Mouse (Mus musculus): ENCODE results near the gene Ccl11.

Ccl11 gene

DNA sequence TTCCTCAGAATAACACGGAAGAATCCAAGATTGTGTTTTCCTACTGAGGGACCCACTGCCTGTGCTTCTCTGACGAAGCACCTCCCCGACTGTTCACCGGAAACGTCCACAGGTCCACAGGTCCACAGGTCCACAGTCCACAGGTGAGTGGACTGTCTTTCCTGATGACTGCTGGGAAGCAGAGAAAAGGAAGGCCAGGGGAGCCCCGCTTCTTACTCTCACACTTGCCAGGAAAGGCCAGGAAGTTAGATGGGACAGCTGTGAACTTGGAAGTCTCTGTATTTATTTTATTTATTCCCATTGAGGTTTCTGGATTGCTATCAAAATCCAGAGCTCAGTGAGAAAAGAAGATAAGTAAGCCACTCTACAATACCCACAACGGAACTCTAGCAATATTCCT, 3.8 kb upstream of the Ccl11 start:
- no peak for DNase-seq

DNA sequence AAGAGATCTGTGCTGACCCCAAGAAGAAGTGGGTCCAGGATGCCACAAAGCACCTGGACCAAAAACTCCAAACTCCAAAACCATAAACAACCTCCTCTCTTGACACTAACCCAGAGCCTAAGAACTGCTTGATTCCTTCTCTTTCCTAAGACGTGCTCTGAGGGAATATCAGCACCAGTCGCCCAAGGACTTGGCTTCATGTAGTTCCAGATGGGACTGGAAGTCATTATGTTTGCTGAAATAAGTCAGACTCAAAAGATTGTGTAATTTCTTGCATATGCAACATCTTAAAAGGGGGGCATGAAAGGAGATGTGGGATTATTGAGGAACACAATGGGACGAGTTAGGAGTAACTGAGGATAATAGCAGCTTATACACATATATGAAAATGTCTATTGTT, 4.6 kb downstream of the Ccl11 start:
- no peak for DNase-seq

DNA sequence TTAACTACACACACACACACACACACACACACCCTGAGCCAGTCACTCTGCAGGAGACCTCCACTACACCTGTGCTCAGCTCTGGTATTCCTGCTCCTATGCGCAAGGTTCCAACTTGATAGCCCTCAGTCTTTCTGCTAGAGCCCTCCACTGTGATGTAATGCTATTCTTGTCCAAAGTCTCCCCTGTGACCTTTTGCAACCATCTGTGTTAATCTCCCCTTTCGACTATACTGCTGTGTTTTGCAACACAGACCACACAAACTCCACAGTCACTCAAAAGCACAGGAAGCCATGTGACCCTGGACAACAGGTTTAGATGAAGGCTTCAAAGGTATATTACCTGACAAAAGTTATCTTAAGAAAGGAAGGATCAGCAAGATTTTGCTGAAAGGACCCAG, 5.8 kb downstream of the Ccl11 start:
- no peak for DNase-seq

DNA sequence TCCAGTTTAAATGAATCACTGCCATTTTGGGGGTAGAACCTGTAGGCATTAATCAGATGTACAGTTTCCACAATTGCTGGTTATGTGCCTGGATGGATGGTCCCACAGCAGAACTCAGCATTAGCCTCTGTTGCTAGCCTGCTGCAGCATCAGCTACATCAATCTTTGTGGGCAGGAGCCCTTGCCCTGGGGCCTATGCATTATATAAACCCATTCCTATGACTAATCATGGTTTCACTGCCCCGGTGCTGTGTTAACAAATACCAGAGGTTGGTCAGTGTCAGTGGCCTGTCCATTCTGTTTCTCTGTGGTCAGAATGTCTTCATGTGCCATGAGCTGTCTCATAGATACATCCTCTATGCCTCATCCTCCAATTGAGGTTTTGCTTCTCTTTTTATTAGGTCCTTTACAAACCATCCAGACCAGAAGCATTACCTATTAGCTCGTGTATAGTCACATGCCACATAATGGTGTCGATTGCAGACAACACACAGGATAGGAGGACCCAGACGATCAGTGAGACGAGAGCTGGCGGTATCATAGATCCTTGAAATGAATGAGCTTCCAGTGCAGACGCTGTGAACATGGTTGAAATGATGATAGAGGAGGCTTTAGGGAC, 9.4 kb downstream of the Ccl11 start:
- no peak for DNase-seq

DNA sequence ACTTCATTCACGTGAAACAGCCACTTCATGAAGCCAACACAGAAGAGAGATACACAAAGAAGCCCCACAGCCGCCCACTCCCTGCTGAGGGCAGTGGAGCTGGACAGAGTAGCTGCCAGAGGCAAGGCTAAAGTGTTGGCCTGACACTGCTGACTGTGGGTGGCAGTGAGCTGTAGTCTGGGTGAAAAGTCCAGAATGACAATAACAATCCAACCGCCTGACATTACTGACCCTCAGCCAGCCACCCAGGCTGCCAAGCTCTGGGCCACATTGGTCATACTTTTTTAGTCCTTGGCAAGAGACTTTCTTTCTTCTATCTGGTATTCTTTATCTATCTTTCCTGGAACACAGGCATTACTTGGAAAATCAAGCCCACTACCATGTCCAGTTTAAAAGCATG, 13.5 kb downstream of the Ccl11 start:
- DNase-seq = no peak

DNA sequence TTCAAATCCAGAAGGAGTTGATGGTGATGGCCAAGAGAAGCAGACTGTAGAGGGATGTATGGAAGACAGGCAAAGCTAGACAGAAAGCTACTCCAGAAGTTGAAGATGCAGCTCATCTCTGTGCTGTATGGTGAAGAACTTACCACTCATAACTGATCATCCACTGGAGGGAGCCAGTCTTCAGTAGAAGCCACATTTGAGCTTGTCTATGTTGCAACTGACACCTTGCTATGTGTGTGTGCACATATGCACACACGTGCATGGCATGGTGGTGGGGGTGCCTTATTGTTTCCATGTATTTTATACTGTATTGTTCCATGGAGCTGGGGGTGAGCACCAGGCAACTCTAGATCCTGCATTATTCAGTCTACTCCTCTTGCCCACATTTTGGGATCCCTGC, 14.8 kb downstream of the Ccl11 start:
- no peak for DNase-seq

DNA sequence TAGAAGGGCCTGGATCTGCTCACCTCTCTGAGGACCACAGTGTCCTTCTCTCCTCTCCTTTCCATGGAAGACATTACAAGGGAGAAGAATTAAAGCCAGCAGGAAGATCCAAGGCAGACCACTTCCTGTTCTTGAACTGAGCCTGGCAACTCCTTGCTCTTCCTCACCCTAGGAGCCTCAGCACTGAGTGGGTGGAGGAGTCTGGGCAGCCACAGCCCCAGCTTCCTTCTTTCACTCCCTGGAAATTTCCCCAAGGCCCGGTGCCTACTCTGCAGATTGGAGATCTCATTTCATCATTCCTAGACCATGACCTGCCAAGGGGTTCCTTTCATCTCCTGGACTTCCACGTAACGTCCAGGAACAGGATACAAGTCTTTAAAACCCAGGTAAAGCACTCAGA, 15.4 kb downstream of the Ccl11 start:
- no peak for DNase-seq

DNA sequence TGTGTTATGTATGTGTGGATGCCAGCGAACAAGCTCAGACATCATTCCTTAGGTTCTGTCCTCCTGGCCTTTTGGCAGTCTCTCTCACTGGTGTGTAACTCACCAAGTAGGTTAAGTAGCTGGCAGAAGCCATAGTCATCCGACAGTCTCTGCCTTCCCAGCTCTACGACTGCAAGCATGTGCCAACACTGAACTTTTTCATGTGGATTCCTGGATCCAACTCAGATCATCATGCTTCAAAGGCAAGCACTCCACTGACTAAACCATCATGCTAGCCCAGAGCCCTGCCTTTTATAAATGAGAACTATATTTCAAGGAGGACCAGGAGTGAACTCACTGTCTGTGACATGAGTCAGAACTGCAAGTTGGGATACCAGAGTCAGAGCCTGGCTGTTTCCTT, 16.1 kb downstream of the Ccl11 start:
- DNase-seq = no peak

DNA sequence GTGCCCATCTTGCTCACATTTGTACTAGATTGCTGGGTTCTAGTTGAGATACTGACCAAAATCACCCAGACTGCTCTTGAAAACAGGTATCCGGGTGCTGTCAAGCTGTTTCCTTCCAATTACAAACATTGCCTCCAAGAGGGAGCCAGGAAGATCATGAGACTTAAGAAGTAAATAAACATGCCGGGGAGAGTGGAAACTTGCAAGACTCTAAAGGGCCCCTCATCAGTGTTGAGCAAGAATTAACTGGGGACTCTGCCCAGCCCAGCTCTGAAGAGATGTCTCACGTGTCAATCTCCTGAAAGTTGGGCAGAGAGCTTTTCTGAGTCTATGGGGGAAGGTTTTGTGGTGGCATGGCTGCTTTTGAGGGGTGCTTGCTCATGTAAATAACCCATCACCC, 19.4 kb downstream of the Ccl11 start:
- DNase-seq = no peak

DNA sequence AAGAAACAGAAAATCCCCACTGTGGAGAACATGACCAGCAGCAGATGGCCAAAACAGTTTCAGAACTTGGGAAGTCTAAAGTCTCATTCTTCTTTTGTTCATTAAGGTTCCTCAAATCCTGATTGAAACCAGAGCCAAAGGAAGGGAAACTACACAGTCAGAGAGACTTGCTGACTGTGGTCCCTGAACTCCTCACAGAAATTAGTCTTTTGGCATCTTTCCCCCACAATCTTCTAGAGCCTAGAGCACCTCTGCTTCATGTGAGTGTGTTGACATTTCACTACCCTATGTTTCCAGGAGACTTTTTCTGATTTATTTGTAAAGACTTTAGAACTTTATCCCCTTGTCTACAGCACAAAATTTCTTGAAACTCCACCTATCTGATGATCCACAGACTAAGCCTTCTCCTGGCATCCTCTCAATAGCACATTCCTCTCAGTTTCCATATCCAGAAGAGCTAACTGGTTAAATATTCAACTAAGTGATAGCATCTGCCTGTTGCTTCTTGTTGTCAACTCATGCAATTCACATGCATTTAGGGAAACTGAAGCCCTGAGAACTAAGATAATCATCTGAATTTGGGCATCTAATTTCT, 20.6 kb downstream of the Ccl11 start:
- no peak for DNase-seq

DNA sequence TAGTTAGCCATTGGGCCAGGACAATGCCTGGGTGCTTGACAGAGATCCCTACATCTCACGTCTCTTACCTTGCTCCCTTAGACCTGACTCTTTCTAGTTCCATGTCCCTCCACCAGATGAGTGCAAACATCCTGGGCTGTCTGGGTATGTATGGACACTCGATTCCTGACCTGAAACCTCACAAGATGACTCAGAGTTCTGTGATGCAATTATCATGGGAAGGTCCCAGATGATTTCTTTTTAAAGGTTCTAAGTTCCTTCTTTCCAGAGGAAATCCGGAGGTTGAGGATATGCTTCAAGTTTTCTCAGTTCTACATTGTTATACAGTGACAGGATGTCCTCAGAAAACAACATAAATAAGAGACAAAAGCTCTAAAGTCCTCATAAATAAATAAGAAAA, 23.2 kb downstream of the Ccl11 start:
- DNase-seq = no peak

DNA sequence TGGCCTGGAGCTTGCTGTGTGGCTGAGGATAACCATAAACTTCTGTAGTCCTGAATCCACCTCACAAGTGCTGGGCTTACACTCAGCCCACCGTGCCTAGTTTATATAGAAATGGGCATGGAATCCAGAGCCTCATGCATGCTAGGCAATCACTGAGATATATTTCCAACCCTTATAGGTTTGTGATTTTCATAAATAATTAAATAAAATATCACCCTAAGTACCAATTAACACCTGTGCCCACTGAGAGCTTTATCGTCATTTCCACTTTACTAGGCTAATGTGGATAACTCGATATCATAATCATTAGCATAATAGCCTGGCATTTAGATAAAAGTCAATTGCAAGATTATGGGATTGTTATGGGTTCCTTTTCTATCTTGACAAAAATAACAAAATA, 26.7 kb downstream of the Ccl11 start:
- no peak for DNase-seq

DNA sequence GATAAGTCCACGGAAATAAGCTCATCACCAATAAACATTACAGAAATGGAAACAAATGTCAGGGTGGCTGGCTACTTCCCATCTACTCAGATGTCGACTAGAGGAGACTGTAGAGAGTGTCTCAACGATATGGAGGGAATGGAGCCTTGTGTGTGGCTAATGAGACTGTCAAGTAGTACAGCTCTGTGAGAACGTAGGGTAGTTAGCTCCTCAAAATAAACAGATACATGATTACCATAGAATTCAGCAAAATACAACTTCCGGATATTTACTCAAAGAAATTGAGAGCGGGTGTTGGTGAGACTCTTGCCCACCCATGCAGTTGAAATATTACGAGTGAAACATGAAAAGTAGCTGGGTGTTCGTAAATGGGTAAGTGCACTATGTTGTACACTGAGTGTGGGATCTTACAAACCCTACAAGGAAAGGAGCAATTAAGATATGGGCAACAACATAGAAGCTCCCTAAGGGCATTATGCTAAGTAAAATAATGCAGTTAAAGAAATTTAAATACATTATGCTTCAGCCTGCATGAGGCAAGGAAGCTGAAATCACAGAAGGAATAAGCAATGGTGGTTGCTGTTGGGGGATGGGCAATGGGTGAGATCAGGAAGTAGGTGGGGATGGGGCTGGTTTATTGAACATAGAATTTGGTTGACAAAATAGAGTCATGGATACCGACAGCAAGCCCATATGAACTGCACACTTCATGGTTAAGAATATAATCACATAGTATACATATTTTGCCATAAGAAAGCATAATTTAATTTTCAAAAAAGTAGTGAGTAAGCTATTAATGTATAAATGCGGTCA, 42.1 kb downstream of the Ccl11 start:
- no peak for DNase-seq

DNA sequence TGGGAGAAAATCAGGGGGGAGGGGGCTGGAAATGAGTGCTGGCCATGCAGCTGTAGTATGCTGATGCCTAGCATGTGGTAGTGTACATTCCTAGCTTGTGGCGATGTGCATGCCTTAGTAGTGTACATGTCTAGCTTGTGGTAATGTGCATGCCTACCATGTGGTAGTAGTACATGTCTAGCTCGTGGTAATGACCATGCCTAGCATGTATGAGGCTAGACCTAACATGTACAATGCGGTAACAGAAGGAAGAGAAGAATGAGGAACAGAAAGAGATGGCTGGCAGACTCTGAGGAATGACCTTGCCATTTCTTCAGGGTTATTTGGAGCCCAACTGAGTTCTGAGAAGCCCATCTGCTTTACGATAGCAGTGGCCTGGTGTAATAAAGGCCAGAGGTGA, 43.5 kb downstream of the Ccl11 start:
- DNase-seq = no peak

DNA sequence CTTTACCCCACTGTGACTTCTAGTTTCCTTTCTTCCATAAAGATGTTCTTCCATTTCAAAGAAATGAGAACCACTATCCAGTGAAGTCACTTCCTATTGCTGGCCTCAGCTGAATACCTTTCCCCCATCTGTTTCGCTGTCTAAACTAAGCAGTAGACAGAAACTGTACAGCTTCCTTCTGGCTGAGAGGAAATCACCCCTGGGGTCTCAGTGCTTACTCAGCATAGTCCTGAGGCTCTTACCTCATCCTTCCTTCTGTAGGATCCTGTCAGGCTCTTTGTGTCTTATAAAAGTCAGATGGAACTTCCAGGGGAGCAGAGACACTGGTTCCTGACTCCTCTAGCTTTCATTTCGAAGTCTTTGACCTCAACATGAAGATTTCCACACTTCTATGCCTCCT, 43.9 kb downstream of the Ccl11 start, which contains the start of gene Ccl12:
TSS of gene Ccl12 (plus strand) at position 317 of the 400 bp plus-strand sequence.
- DNase-seq = no peak

DNA sequence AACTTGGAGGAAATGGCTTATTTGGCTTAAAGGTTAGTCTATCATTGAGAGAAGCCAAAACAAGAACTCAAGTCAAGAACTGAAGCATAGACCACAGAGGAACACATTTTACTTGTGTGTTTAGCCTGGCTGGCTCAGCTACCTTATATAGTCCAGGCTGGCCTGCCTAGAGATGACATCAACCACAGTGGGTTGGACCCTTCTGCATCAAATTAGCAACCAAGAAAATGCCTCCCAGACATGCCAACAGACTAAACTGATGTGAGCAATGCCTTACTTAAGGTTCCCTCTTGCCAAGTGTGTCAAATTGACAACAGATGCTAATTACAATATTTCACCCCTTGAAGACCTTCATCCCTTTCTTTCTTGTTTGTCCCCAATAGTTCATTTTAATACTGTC, 52.0 kb downstream of the Ccl11 start:
- no peak for DNase-seq

DNA sequence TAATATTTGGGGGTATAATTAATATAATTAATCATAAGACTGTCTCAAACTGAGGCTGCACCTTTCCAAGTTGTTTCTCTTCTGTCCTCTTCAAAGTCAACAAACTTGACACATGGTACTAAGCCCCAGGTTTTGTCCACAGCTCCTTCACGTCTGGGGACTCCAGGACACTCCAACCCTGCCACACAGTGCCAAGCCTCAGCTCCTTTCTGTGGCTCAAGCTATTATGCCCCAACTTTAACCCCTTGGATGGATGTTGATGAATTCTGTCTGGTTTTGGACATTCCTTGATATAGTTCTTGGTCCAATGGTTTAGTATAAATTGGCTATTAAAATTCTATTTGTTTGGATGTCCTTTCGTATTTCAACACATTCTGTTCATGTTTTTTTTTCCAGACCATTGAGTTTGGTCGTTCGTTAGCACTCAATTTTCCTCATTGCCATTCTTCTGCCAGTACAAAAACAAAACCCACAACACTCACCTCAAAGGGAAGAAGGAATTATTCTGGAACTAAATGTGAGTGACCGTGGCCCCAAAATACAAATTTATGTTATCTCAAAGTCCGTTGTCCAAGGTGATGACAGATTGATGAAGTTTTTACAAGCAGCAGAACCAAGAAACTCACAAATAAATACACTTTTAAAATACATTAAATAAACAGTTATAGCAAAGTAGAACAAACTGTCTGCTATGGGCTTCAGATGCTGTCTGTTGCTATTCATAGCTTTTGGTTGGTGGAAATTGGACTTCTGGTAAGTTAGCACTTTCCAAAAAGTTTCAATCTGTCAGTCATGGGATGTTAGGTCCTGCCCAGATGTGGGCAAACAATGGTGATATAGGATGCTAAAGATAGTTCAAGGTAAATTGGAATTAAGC, 53.0 kb downstream of the Ccl11 start:
- no peak for DNase-seq
